In genomic region chr5:136881380-136882009, GRCm38 (mm10) we compare ENCODE assay signal across 8 mouse cellular contexts. TPM values are rescaled to one million over a fixed set of nuclear protein-coding genes. Genes with fewer than 3 reads are reported as not detected.
DNase-seq lines count a peak whose midpoint lies in the region; ATAC-seq lines count a peak whose summit lies in the region.

No protein-coding gene starts in this region.

- peak overlapping the region; percentile 60 for H3K4me3 ChIP-seq in hindbrain, embryonic 11.5 days (ENCODE audit: low read depth, low read length)

- H3K9ac ChIP-seq in hindbrain, embryonic 11.5 days (ENCODE audit: low read depth, low read length): peak overlapping the region; percentile 71; the same call in 1 of the 2 replicates

- DNase-seq in MN1 (ENCODE audit: low spot score): peak; percentile 31
- DNase-seq in cerebellum, adult 9-10 months: peak; percentile 54
- DNase-seq in frontal cortex, postnatal 10 days (ENCODE audit: low spot score in 2 of 2): peak; percentile 24 to 78
- DNase-seq in hindbrain, embryonic 11.5 days (ENCODE audit: low spot score): peak; percentile 95
- DNase-seq in layer of hippocampus, postnatal 10 days (ENCODE audit: low spot score in 2 of 2): peak; percentile 86 to 87
- DNase-seq in lung, postnatal 10 days: peak; percentile 83
- DNase-seq in retina, embryonic 14.5 days (ENCODE audit: low spot score): peak; percentile 94
- DNase-seq in thymus, postnatal 25 days: peak; percentile 86

- 0 out of 2 replicates have a peak, but pooled peaks have one; percentile 53 for ATAC-seq in hindbrain, embryonic 11.5 days (ENCODE audit: low FRiP score)

- peak overlapping the region; percentile 90 for H3K4me2 ChIP-seq in hindbrain, embryonic 11.5 days (replicated peaks; ENCODE audit: low read depth, low read length)

- peaks cover 27% of the 10 kb centered on the region for H3K27me3 ChIP-seq in hindbrain, embryonic 11.5 days (ENCODE audit: control insufficient read depth, insufficient read depth, low read length)

- no peaks in the 10 kb centered on the region for H3K36me3 ChIP-seq in hindbrain, embryonic 11.5 days (ENCODE audit: control insufficient read depth, insufficient read depth, low read length)

- no peak overlapping the region; the same call in 1 of the 2 replicates for H3K27ac ChIP-seq in hindbrain, embryonic 11.5 days (ENCODE audit: low read depth, low read length)

- H3K4me1 ChIP-seq in hindbrain, embryonic 11.5 days (replicated peaks; ENCODE audit: control insufficient read depth, insufficient read depth, low read length): 0 out of 2 replicates have a peak, but pooled peaks cover 3% of the 10 kb centered on the region

- WGBS in hindbrain, embryonic 11.5 days: 4% methylated on average over 34 of the region's 39 CpGs

- H3K9me3 ChIP-seq in hindbrain, embryonic 11.5 days (ENCODE audit: control insufficient read depth, low read length): no peaks in the 10 kb centered on the region

RNA-seq across cellular contexts. Expression of gene Col26a1, which starts 1.5 kb away (rescaled TPM):
- polyA plus RNA-seq in hindbrain, embryonic 11.5 days (2014; fragmentation: Nextera tagmentation; extraction: Ambion mirVana): 30.9 and 35.9 TPM in 2 replicates
- total RNA-seq in layer of hippocampus, postnatal 10 days (2021): 10 to 100 TPM; 19.0 to 20.7 TPM

RNA-seq across cellular contexts. Expression of gene Ift22, which starts 26.5 kb away (rescaled TPM):
- 119 TPM in 2 replicates for polyA plus RNA-seq in hindbrain, embryonic 11.5 days (2014; fragmentation: Nextera tagmentation; extraction: Ambion mirVana)
- 10 to 100 TPM; 68.9 to 70.8 TPM for total RNA-seq in layer of hippocampus, postnatal 10 days (2021)

Comparison
In these comparisons a context has a peak if more than half of its experiments do, and no peak if none do; other contexts are left out.
1. DNase-seq: peak in every context shown above with its lines; median percentile 95 in hindbrain, embryonic 11.5 days; 94 in retina, embryonic 14.5 days; 86 in layer of hippocampus, postnatal 10 days; 86 in thymus, postnatal 25 days; 83 in lung, postnatal 10 days; 54 in cerebellum, adult 9-10 months; 51 in frontal cortex, postnatal 10 days; 31 in MN1.